Mouse (Mus musculus) splenic B cell, adult 2 months (primary cell): ENCODE data around the gene Polrmt.

Experiments used
- DNase-seq: peaks from one replicate; pipeline ENCODE4 v3.0.0-alpha.2; 2011; ENCODE audit warnings: low read depth, low spot score
- H3K27me3 ChIP-seq: 2 replicates; pipeline ENCODE4 v1.6.1; 2012; ENCODE audit warnings: mild to moderate bottlenecking, low read length, moderate library complexity, mixed read lengths; ENCODE audit not compliant: control insufficient read depth, poor library complexity, insufficient read depth, severe bottlenecking
- H3K36me3 ChIP-seq: 2 replicates; pipeline ENCODE4 v1.6.1; 2012; ENCODE audit warnings: mild to moderate bottlenecking, low read length, moderate library complexity, mixed read lengths; ENCODE audit not compliant: control insufficient read depth, poor library complexity, insufficient read depth, severe bottlenecking

The Polrmt gene

GRCm38 (mm10) chr10:79701443-79702129 lies 44.8 kb downstream of the Polrmt start:
- DNase-seq: no peak
- no peaks in the 10 kb centered on the region for H3K36me3 ChIP-seq
- no peaks in the 10 kb centered on the region for H3K27me3 ChIP-seq

- H3K27me3 ChIP-seq: no peaks in the 10 kb centered on the region
- DNase-seq: no peak
- H3K36me3 ChIP-seq: no peaks in the 10 kb centered on the region
Measured at GRCm38 (mm10) chr10:79700676-79701075, 45.7 kb downstream of the Polrmt start.

DNA sequence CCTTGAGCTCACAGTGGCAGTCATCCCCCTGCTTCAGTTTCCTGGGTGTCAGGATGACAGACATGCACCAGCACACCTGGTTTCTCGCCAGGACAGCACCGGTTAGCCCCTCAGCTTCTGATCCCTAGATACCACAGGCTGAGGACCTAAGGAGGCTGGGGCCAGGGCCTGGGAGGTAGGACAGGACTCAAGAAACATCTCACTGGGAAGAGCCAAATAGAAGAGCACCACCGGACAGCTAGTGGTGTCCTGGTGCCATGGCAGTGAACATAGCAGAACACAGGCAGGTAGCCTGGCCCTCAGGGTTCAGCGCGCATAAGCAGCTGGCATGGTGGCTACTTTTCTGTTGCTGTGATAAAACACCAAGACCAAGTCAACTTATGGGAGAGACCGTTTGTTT lies 47.9 kb downstream of the Polrmt start:
- no peaks in the 10 kb centered on the region for H3K36me3 ChIP-seq
- no peak for DNase-seq

DNA sequence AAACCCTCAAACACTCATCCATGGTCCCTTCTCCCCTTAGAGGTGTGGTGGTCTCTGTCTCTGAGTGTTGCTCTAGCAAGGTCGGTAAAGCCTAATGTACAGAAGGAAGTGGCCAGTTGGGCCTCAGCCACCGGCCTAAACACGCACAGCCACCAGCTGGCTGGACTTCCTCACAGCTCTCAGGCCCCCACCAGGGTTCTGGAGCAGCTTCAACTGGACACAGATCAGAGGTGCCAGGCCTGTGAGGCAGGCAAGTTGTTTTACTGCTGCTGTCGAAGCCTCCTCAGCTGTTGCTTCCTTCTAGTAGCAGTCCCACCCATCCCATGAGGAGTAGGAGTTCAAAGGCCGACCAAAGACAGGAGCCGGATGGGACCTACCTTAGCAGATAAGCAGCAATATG lies 48.5 kb downstream of the Polrmt start:
- no peaks in the 10 kb centered on the region for H3K36me3 ChIP-seq
- no peaks in the 10 kb centered on the region for H3K27me3 ChIP-seq
- DNase-seq: no peak

More for the DNA sequence above, 47.9 kb downstream of the Polrmt start:
- H3K27me3 ChIP-seq: no peaks in the 10 kb centered on the region

DNA sequence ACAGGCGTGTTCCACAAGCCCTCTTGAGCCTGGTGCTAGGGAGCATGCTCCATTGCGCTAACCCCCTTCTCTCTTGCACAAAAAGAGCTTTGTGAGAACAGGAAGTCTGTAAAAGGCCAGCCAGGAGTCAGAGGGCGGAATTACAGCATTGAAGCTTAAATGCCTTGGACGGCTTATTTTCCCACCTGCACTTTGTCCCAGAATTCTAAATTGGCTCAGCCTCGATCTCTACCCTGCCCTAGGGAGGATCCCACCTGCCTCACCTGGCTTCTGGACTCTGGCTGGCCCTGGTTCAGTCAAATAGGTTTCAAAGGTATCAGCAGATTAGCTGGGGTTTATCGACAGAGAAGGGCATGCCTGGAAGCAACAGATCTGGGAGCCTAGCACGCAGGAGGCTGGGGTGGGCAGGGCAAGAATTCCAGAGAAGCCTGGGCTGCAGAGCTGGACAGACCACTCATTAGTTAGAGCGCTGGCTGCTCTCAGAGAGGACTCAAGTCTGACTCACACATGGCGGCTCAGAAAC lies 50.2 kb downstream of the Polrmt start:
- H3K36me3 ChIP-seq: no peaks in the 10 kb centered on the region
- H3K27me3 ChIP-seq: no peaks in the 10 kb centered on the region
- DNase-seq: no peak

GRCm38 (mm10) chr10:79695231-79696128 lies 50.9 kb downstream of the Polrmt start:
- H3K36me3 ChIP-seq: no peaks in the 10 kb centered on the region

GRCm38 (mm10) chr10:79694379-79694655 lies 52.1 kb downstream of the Polrmt start:
- Histone ChIP-seq H3K27me3 (no peaks in the 10 kb centered on the region), H3K36me3 (no peaks in the 10 kb centered on the region)
- DNase-seq: no peak

More at GRCm38 (mm10) chr10:79695231-79696128, 50.9 kb downstream of the Polrmt start:
- H3K27me3 ChIP-seq: no peaks in the 10 kb centered on the region
- peak; percentile 84 for DNase-seq

GRCm38 (mm10) chr10:79693580-79694378 lies 52.6 kb downstream of the Polrmt start:
- H3K27me3 ChIP-seq: no peaks in the 10 kb centered on the region

DNA sequence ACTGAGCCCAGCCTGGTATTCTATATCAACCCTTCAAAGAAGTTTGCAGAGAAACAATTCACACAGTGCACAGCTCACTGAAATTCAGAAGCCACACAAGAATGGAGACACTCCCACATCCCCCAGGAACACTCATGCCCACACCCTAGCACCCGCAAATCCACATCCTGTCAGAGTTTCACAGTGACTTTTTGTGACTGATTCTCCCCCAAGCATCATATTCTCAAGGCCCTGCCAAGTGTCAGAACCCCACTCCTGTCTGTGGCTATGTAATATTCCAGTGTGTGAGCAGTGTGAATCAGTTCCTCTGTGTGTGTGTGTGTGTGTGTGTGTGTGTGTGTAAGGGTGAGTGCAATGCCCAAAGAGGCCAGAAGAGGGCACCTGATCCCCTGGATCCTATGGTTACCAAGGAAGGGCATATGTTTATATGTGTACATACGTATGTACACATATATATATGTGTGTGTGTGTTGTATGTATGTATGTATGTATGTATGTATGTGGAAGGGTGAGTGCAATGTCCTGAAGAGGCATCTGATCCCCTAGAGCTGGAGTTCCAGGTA lies 54.3 kb downstream of the Polrmt start:
- Histone ChIP-seq H3K27me3 (no peaks in the 10 kb centered on the region), H3K36me3 (no peaks in the 10 kb centered on the region; the same call in 1 of the 2 replicates)
- peak; percentile 32 for DNase-seq

More at GRCm38 (mm10) chr10:79693580-79694378, 52.6 kb downstream of the Polrmt start:
- no peaks in the 10 kb centered on the region for H3K36me3 ChIP-seq
- no peak for DNase-seq

- DNase-seq: no peak
Measured at GRCm38 (mm10) chr10:79689178-79689577, 57.2 kb downstream of the Polrmt start.

GRCm38 (mm10) chr10:79688720-79689119 lies 57.7 kb downstream of the Polrmt start, which contains the start of gene Gzmm:
Gene Gzmm, plus strand, starts transcription at chr10:79689020.
- DNase-seq: no peak
- H3K27me3 ChIP-seq: no peaks in the 10 kb centered on the region

More at GRCm38 (mm10) chr10:79689178-79689577, 57.2 kb downstream of the Polrmt start:
- Histone ChIP-seq H3K27me3 (no peaks in the 10 kb centered on the region), H3K36me3 (peaks cover 2% of the 10 kb centered on the region)

GRCm38 (mm10) chr10:79687513-79687912 lies 58.9 kb downstream of the Polrmt start:
- no peak for DNase-seq
- Histone ChIP-seq H3K36me3 (peaks cover 2% of the 10 kb centered on the region), H3K27me3 (no peaks in the 10 kb centered on the region)

More at GRCm38 (mm10) chr10:79688720-79689119, 57.7 kb downstream of the Polrmt start, which contains the start of gene Gzmm:
- H3K36me3 ChIP-seq: peaks cover 2% of the 10 kb centered on the region

DNA sequence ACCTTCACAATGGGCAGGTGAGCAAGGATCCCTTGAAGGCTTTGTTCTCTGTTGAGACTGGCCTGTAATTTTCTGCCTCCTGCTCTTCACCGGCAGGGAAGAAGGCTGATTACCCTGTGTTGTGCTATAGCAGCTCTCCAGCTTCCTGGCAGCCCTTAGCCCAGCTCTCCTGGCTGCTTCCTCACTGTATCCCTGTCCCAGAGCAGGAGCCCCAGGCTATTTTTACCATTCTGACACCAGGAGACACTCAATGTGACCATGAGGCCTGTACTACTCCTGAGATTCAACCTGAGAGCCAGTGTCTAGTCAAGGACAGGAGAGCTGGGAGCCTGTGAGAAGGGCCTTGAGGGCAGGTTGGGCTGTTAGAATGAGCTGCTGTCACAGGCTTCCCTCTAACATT lies 59.7 kb downstream of the Polrmt start:
- no peak for DNase-seq
- Histone ChIP-seq H3K36me3 (peaks cover 2% of the 10 kb centered on the region), H3K27me3 (no peaks in the 10 kb centered on the region)

DNA sequence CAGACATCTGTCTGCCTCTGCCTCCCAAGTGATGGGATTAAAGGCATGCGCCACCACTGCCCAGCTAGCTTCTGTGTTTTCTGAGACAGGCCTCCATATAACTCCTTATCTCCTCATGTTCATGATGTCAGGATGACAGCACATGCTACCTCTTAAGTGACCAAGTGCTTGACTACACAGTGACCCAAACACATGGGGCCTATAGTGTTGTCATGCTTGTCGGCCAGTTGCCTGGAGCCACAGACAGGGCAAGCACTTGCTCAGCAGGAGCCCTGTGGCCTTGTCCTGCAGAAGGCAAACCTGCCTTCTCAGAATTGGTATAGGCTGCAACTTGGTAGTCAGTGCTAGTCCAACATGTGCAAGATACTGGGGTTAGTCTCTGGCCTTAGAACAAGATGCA lies 60.2 kb downstream of the Polrmt start:
- Histone ChIP-seq H3K36me3 (peaks cover 2% of the 10 kb centered on the region), H3K27me3 (no peaks in the 10 kb centered on the region)
- DNase-seq: no peak
